Mouse (Mus musculus) kidney, adult 2 months (tissue): ENCODE results near the gene Lrrc23. TPM values are rescaled to one million over a fixed set of nuclear protein-coding genes. Genes with fewer than 3 reads are reported as not detected.

Experiments used
- DNase-seq: peaks from one replicate; pipeline ENCODE4 v3.0.0; 2021
- H3K27ac ChIP-seq: fragments of 200-500 bp; 2 replicates; pipeline ENCODE4 v1.5.1; 2012; ENCODE audit warnings: low read depth, low read length, control low read depth, inconsistent platforms; ENCODE audit not compliant: insufficient read depth
- H3K27me3 ChIP-seq: fragments of 200-500 bp; replicated peaks from 2 replicates; pipeline ENCODE4 v1.6.1; 2012; ENCODE audit warnings: mild to moderate bottlenecking, moderate library complexity, low read length, inconsistent platforms; ENCODE audit not compliant: control insufficient read depth, insufficient read depth
- H3K36me3 ChIP-seq: fragments of 200-500 bp; 2 replicates; pipeline ENCODE4 v1.6.1; 2012; ENCODE audit warnings: mild to moderate bottlenecking, moderate library complexity, low read length, inconsistent platforms; ENCODE audit not compliant: control insufficient read depth, insufficient read depth
- H3K4me1 ChIP-seq: fragments of 200-500 bp; 2 replicates; pipeline ENCODE4 v1.6.1; 2011; ENCODE audit warnings: low read length; ENCODE audit not compliant: control insufficient read depth, insufficient read depth
- H3K4me3 ChIP-seq: fragments of 200-500 bp; 2 replicates; pipeline ENCODE4 v1.5.1; 2011; ENCODE audit warnings: mild to moderate bottlenecking, low read depth, low read length, control low read depth; ENCODE audit not compliant: insufficient read depth
- CTCF ChIP-seq: fragments of 200-500 bp; conservative IDR thresholded peaks from 2 replicates; pipeline ENCODE4 v1.5.1; 2011; ENCODE audit warnings: low read depth, mild to moderate bottlenecking, control low read depth, low read length, moderate library complexity, mixed read lengths; ENCODE audit not compliant: insufficient read depth, insufficient read length
- POLR2A ChIP-seq: fragments of 200-500 bp; IDR thresholded peaks from one replicate; pipeline ENCODE4 v1.6.1; 2011; ENCODE audit warnings: low read depth, low read length, control low read depth
- WGBS: fragments of 180-500 bp; shearing (Covaris S2); methylation state at CpG from one replicate; pipeline ENCODE4 v1.1.7; 2018; 5-methylcytosine and 5-hydroxymethylcytosine counted together
- polyA plus RNA-seq: library from polyadenylated mRNA; depleted of rRNA; stranded (reverse); fragments of >200 nt; gene quantifications from 2 replicates; pipeline ENCODE4 v1.2.3, GENCODE M21; 2012

The Lrrc23 gene
- polyA plus RNA-seq, 1 experiment, result 0.66 TPM

DNA sequence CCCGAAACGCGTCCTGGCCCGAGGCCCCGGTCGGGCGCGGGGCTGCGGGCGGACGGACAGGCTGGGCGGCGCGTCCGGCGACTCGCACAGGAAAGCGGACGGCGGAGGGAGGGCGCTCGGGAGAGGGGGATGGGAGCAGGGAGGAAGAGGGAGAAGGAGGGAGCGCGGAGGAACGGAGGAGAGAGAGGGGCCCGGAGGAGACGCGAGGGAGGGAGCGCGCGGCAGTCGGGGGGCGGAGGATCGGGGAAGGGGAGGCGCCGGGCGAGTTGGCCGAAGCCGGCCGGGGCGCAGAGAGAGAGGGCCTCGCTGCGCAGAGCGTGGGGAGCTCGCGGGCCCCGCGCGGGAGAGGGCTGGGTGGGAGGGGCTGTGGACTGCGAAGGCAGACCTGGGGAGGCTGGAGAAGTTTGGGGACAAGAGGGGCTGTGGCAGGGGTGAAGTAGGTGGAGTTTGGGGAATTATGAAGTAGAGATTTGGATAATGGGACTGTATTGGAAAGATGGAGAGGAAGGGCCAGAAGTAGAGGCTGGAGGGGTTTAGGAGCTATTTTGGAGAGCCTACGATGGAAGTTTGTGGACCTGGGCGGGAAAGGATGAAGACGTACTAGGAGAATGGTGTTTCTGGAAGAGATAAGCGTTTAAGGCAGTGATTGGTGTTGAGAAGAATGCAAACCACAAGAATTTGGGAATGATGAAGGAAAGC is 22.7 kb downstream of the Lrrc23 start:
- peaks cover 22% of the 10 kb centered on the region for H3K4me1 ChIP-seq
- H3K4me3 ChIP-seq, result peak overlapping the region; percentile 91
- H3K36me3 ChIP-seq, result no peaks in the 10 kb centered on the region
- TF ChIP-seq CTCF (no peak), POLR2A (no peak)
- no peaks in the 10 kb centered on the region for H3K27me3 ChIP-seq
- H3K27ac ChIP-seq, result peak overlapping the region; percentile 89
- WGBS, result 1% methylated on average over 48 of the region's 54 CpGs
- peak; percentile 89 for DNase-seq

DNA sequence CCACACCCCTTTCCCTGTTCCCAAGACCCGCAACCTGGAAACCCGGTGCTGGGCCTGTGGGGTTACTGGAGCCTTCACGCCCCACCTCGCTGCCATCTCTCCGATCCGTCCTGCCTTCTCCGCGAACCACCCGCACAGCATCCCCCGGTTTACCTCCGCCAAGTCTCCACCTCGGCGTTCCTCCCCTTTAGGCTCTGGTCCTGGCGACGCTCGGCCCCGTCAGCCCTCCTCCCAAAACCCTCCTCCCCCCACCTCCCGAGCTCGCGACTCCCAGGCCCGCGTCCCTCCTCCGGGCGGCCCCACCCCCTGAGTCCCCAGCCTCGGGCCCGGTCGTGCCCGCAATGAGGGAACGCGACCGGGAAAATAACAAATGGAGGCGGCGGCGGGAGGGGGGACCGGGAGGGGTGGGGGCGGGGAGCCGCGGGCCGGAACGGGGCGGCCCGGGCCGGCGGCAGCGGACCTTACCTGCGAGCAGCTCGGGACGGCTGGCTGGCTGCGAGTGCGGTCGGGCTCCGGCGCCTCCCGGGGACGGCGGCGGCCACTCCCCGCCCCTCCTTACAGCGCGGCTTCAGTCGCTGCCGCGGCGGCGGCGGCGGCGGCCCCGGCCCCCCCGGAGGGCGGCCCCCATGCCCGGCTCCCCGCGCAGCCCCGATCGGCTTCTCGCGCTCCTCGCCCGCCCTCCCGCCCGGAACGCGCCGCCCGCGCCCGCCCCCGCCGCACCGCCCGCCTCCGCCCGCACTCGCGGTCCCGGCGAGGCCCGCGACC is 23.5 kb downstream of the Lrrc23 start, which contains the start of the genes Gm45234 and Atn1:
Gene Gm45234 (minus strand): TSS at position 191 of the 765 bp plus-strand sequence.
Gene Atn1 (minus strand): TSS at position 694 of the 765 bp plus-strand sequence.
- Histone ChIP-seq H3K4me1 (peaks cover 22% of the 10 kb centered on the region), H3K27me3 (no peaks in the 10 kb centered on the region), H3K36me3 (no peaks in the 10 kb centered on the region), H3K27ac (peak within 1 kb of the TSS; percentile 89), H3K4me3 (peak within 1 kb of the TSS; percentile 91)
- under 1% methylated on average over 86 of the region's 100 CpGs for WGBS
- DNase-seq, result peak; percentile 83
- TF ChIP-seq POLR2A, result no peak
- no peak for TF ChIP-seq CTCF

DNA sequence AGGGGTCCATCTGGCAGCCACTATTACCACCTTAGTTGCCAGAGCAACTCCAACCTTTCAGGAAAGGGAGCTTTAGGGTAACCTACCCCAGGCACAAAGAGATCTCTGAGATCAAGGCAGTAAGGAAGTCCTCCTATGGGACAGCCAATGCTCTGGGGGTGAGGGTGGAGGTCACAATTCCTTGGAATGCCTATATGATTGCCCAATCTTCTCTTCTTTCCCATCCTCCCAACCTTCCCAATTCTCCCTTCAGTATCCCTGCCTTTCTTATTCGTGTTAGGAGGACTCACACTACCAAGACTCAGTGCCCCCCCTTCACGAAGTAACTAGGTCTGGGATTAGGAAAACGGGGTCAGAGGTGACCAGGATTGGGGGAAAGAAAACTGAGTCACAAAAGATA is 24.2 kb downstream of the Lrrc23 start:
- Histone ChIP-seq H3K4me1 (peaks cover 22% of the 10 kb centered on the region), H3K36me3 (no peaks in the 10 kb centered on the region), H3K27me3 (no peaks in the 10 kb centered on the region), H3K4me3 (peak overlapping the region; percentile 91), H3K27ac (peak overlapping the region; percentile 79)
- no peak for DNase-seq
- no peak for TF ChIP-seq CTCF
- no peak for TF ChIP-seq POLR2A
- 3% methylated on average over 3 of the region's 3 CpGs for WGBS

DNA sequence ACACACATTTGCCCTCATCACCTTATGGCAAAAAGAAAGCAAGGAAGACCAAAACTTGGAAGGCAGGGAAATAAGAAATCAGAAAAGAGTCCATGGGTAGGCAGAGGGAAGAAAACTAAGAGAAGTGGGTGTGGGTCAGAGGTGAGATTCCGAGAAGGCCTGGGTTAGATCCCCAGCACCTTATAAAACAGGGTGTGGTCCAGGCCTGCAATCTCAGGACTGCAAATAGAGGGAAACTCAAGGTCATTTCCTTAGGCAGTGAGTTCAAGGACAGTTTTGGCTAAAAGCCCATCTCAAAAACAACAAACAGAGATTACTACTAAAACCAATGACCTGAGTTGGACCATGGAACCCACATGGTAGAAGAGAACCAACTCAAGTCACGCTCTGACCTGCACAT is 25.7 kb downstream of the Lrrc23 start:
- TF ChIP-seq POLR2A, result no peak
- TF ChIP-seq CTCF, result no peak
- Histone ChIP-seq H3K36me3 (no peaks in the 10 kb centered on the region), H3K27me3 (no peaks in the 10 kb centered on the region), H3K4me3 (no peak overlapping the region), H3K27ac (peak overlapping the region; percentile 40), H3K4me1 (peaks cover 22% of the 10 kb centered on the region)
- peak; percentile 47 for DNase-seq
- WGBS, result 56% methylated on average over 2 of the region's 2 CpGs

DNA sequence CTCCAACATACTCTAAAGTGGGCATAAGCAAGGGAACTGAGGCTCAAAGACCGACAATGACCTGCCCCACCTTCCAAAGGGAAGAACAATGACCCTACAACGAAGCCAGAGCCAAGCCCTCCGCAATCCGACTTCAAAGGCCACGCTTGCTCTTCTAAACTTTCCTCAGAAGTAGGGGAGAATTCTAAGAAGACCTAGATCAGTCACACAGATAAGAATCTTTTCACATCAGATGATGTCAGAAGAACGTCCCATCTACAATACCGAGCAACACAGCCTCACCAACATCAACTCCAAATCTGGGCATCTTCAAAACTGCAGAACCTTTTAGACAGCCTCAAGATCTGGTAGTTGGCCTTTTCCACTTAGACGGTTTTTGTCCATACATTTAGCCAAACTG is 29.1 kb downstream of the Lrrc23 start:
- peaks cover 13% of the 10 kb centered on the region for H3K4me1 ChIP-seq
- H3K4me3 ChIP-seq, result no peak overlapping the region
- no peak for DNase-seq
- H3K36me3 ChIP-seq, result 0 out of 2 replicates have a peak, but pooled peaks cover 1% of the 10 kb centered on the region
- TF ChIP-seq POLR2A (no peak), CTCF (no peak)
- no peak overlapping the region for H3K27ac ChIP-seq
- WGBS, result 84% methylated on average over 8 of the region's 8 CpGs
- no peaks in the 10 kb centered on the region for H3K27me3 ChIP-seq

DNA sequence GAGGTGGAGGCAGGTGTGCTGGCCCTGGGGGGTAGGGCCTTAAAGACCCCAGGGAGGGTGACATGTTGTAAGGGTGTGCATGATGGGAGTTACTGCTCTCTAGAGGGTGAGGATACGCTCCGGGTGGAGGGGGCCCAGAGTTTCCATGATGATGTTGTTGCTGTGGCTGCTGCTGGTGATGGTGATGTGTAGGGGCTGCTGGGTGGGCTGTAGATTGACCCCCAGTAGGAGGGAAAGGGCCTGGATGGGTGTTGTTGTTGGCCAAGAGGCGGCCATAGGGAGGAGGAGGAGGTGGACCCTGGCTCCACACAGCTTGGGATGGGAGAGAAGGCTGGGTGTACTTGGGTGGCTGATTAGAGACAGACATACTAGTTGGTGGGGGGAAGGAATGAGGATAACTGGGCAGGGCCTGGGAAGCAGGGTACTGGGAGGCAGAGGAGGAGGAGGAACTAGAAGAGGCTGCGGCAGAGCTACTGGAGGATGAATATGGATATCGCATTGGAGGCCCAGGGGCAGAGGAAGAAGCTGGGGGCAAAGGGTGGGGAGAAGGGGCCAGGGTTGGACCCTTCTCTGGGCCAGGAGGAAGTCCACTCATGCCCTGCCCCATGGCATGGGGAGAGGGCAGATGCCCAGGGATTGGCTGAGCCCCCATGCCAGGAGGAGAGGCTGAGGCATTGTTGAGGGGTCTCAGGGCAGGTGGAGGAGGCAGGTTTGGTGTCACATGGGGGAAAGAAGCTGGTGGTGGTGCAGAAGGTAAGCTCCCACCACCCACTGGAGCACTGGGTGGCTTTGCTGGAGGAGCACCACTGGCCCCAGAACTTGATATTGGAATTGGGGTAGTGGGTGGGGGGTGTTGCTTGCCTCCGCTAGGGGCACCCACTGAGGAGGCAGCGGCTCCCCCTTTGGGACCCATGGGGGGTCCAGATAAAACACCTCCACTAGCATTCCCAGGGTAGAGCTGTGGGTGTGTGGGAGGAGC is 32.6 kb downstream of the Lrrc23 start:
- H3K36me3 ChIP-seq, result 0 out of 2 replicates have a peak, but pooled peaks cover 1% of the 10 kb centered on the region
- peaks cover 7% of the 10 kb centered on the region; the same call in 1 of the 2 replicates for H3K4me1 ChIP-seq
- no peaks in the 10 kb centered on the region for H3K27me3 ChIP-seq
- 88% methylated on average over 7 of the region's 7 CpGs for WGBS
- TF ChIP-seq POLR2A (no peak), CTCF (no peak)
- no peak overlapping the region for H3K27ac ChIP-seq
- no peak for DNase-seq
- H3K4me3 ChIP-seq, result no peak overlapping the region
